Mouse (Mus musculus) spleen, postnatal 14 days (tissue): ENCODE results near the gene Krt18.
"Not testable (repeated sequence)": the region's sequence is repeated elsewhere in the genome, so short reads cannot be mapped to it uniquely, and the experiment has no call there.

Source experiments
- DNase-seq, 2 experiments: peaks; one replicate each; pipeline ENCODE4 v3.0.0; 2021 to 2022; ENCODE audit warnings: low spot score in 2 of 2

The Krt18 gene

GRCm38 (mm10) chr15:102028040-102028439 is at the start of gene Krt18:
Gene Krt18 (plus strand): TSS chr15:102028180.
- DNase-seq: no peak

GRCm38 (mm10) chr15:101980849-101981248 is 47.1 kb upstream of the Krt18 start:
- no peak for DNase-seq

GRCm38 (mm10) chr15:101983315-101983948 is 44.5 kb upstream of the Krt18 start:
- no peak for DNase-seq

GRCm38 (mm10) chr15:101983949-101984601 is 43.9 kb upstream of the Krt18 start:
- peak; percentile 66 to 79 for DNase-seq

- no peak for DNase-seq
Observed at GRCm38 (mm10) chr15:101984746-101985145, 43.2 kb upstream of the Krt18 start.

GRCm38 (mm10) chr15:101988119-101988518 is 39.9 kb upstream of the Krt18 start:
- peak; percentile 65 to 72 for DNase-seq

GRCm38 (mm10) chr15:101988714-101989113 is 39.3 kb upstream of the Krt18 start:
- DNase-seq: no peak

- no peak for DNase-seq
Observed at GRCm38 (mm10) chr15:101990946-101991345, 37.0 kb upstream of the Krt18 start.

GRCm38 (mm10) chr15:101994365-101994764 is 33.6 kb upstream of the Krt18 start:
- no peak for DNase-seq

GRCm38 (mm10) chr15:101995484-101996236 is 32.3 kb upstream of the Krt18 start:
- no peak for DNase-seq

GRCm38 (mm10) chr15:101996450-101997078 is 31.4 kb upstream of the Krt18 start:
- DNase-seq: not testable (repeated sequence)

GRCm38 (mm10) chr15:101999156-101999555 is 28.8 kb upstream of the Krt18 start:
- no peak for DNase-seq

- DNase-seq: no peak
Observed at GRCm38 (mm10) chr15:101999676-102000335, 28.2 kb upstream of the Krt18 start.

- DNase-seq: no peak
Observed at GRCm38 (mm10) chr15:102002646-102003488, 25.1 kb upstream of the Krt18 start.

- no peak for DNase-seq
Observed at GRCm38 (mm10) chr15:102003516-102003915, 24.5 kb upstream of the Krt18 start.

GRCm38 (mm10) chr15:102004189-102004588 is 23.8 kb upstream of the Krt18 start, which contains the start of gene Krt8:
Gene Krt8 (minus strand): TSS chr15:102004482.
- no peak for DNase-seq

- DNase-seq: no peak
Observed at GRCm38 (mm10) chr15:102005290-102005689, 22.7 kb upstream of the Krt18 start.

GRCm38 (mm10) chr15:102006317-102006716 is 21.7 kb upstream of the Krt18 start:
- DNase-seq: no peak

- no peak for DNase-seq
Observed at GRCm38 (mm10) chr15:102007097-102008069, 20.6 kb upstream of the Krt18 start.
